Mouse (Mus musculus) liver, postnatal 0 days (tissue): Measurements from ENCODE around the gene Slc35c2. TPM values are rescaled to one million over a fixed set of nuclear protein-coding genes. Genes with fewer than 3 reads are reported as not detected.

ENCODE experiments used
- ATAC-seq: fragments of 200-750 bp; cut with Nextera tagmentation; 2 replicates; pipeline ENCODE4 v1.8.0; 2017; ENCODE audit warnings: mild to moderate bottlenecking, moderate library complexity
- DNase-seq: peaks from one replicate; pipeline ENCODE4 v3.0.0-alpha.2; 2016
- H3K27ac ChIP-seq: fragments of 300-500 bp; sonication (generic); 2 replicates; pipeline ENCODE4 v1.5.1; 2014; ENCODE audit warnings: antibody characterized with exemption, moderate library complexity, mild to moderate bottlenecking, low read depth
- H3K27me3 ChIP-seq: fragments of 300-500 bp; sonication (generic); 2 replicates; pipeline ENCODE4 v1.6.1; 2014; ENCODE audit warnings: low read length, control low read depth, mixed read lengths; ENCODE audit not compliant: insufficient read depth
- H3K36me3 ChIP-seq: fragments of 300-500 bp; sonication (generic); replicated peaks from 2 replicates; pipeline ENCODE4 v1.6.1; 2014; ENCODE audit warnings: mild to moderate bottlenecking, control low read depth, low read length, moderate library complexity, mixed read lengths; ENCODE audit not compliant: insufficient read depth
- H3K4me1 ChIP-seq: fragments of 300-500 bp; sonication (generic); 2 replicates; pipeline ENCODE4 v1.6.1; 2014; ENCODE audit warnings: antibody characterized with exemption, mild to moderate bottlenecking, control low read depth; ENCODE audit not compliant: insufficient read depth
- H3K4me2 ChIP-seq: fragments of 300-500 bp; sonication (generic); 2 replicates; pipeline ENCODE4 v1.6.1; 2014; ENCODE audit warnings: low read depth, mild to moderate bottlenecking, low read length, moderate library complexity, mixed read lengths
- H3K4me3 ChIP-seq: fragments of 300-500 bp; sonication (generic); 2 replicates; pipeline ENCODE4 v1.5.1; 2014; ENCODE audit warnings: low read depth, low read length
- H3K9ac ChIP-seq: fragments of 300-500 bp; sonication (generic); replicated peaks from 2 replicates; pipeline ENCODE4 v1.6.1; 2014; ENCODE audit warnings: mild to moderate bottlenecking, moderate library complexity
- H3K9me3 ChIP-seq: fragments of 300-500 bp; sonication (generic); 2 replicates; pipeline ENCODE4 v1.6.1; 2016; ENCODE audit warnings: mild to moderate bottlenecking, control low read depth, low read length, mixed read lengths
- CTCF ChIP-seq: sonication (generic); IDR thresholded peaks from 2 replicates; pipeline ENCODE4 v1.5.1; 2016; ENCODE audit warnings: antibody characterized with exemption, low read depth
- EP300 ChIP-seq: IDR thresholded peaks from 2 replicates; pipeline ENCODE4 v1.6.1; 2016; ENCODE audit warnings: antibody characterized with exemption, low read depth, mild to moderate bottlenecking
- WGBS: fragments of 180-500 bp; shearing (Covaris S2); extraction: QIAGEN DNeasy Blood & Tissue Kit; methylation state at CpG from one replicate; pipeline ENCODE4 v1.1.7; 2014; ENCODE audit not compliant: insufficient replicate concordance; 5-methylcytosine and 5-hydroxymethylcytosine counted together
- polyA plus RNA-seq: library from polyadenylated mRNA; unstranded; fragments of >200 nt; fragmentation: Nextera tagmentation; extraction: Ambion mirVana; gene quantifications from 2 replicates; pipeline ENCODE4 v1.2.1, GENCODE M21; 2015

The Slc35c2 gene
- polyA plus RNA-seq, 1 experiment from 2014 or later, result 30.5 TPM

DNA sequence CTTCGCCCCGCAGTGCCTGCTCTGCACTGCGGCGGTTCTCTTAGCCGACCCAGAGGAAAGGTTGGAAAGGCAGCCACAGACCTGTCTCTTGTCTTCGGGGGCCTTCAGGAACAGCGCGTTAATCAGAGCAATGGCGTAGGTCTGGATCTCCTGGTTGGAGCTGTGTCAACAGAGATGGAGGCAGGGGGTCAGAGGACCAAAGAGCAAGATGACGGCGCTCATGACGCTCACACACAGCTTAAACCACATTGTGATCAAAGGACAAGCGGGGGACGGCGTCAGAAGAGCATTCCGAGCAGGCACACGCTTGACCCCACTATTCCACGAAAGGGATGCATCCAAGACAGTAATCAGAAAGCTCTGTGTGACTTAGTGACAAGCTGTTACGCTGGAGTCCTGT, 17.1 kb upstream of the Slc35c2 start:
- Histone ChIP-seq H3K4me2 (peak overlapping the region; percentile 22), H3K36me3 (peaks cover 35% of the 10 kb centered on the region), H3K27me3 (no peaks in the 10 kb centered on the region), H3K9ac (no peak overlapping the region), H3K4me3 (no peak overlapping the region), H3K4me1 (peaks cover 3% of the 10 kb centered on the region), H3K9me3 (no peaks in the 10 kb centered on the region), H3K27ac (peak overlapping the region; percentile 65)
- peak; percentile 71 for ATAC-seq
- WGBS, result 74% methylated on average over 19 of the region's 19 CpGs
- TF ChIP-seq EP300 (no peak), CTCF (no peak)
- DNase-seq, result no peak

DNA sequence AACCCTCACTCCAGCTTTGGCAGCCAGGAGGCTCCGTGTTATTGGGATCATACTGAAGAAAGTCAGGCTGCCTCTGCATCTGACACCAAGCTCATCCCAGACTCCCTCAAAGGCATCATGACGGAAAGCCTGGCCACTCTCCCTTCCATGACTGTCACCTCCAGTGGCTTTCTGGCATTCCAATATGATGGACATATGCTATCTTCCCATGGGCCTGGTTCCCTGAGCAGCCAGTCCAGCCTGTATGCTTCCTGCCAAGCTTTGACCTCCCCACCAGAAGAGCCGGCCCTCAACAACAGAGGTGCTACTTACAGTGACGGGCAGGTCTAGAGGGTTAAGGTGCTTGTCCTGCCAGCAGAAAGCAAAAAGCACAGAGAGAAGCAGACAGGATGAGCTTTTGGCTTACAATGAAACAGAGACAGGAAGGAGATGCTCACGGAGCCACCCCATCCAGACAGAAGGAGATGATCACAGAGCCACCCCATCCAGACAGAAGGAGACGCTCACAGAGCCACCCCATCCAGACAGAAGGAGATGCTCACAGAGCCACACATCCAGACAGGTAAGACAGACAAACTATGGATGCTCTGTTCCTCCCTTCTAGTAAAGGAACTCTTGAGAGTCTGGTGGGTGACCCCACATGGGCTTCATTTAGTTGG, 15.8 kb upstream of the Slc35c2 start:
- no peak for DNase-seq
- Histone ChIP-seq H3K4me3 (no peak overlapping the region), H3K9ac (no peak overlapping the region), H3K4me1 (peaks cover 3% of the 10 kb centered on the region), H3K27me3 (no peaks in the 10 kb centered on the region), H3K27ac (no peak overlapping the region), H3K36me3 (peaks cover 31% of the 10 kb centered on the region), H3K4me2 (no peak overlapping the region), H3K9me3 (no peaks in the 10 kb centered on the region)
- no peak for ATAC-seq
- WGBS, result 88% methylated on average over 6 of the region's 6 CpGs
- TF ChIP-seq CTCF (no peak), EP300 (no peak)

DNA sequence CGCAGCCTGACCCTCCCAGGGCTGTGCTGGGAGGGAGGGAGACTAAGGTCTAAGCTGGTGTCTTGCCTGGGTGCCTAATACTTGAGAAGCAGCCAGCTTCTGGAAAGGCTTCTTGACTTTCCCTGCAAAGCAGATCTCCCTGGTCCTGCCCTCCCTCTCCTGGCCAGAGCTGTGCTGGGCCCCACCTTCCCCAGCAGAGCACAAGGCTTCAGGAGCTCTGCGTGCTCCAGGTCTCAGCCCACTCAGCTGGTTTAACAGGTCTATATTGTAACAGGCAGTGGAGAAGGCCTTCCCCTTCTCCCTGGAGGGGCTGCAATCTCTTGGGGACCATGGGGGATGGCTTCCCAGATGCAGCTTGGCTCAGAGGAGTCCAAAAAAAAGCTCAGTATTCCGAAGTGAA, 13.7 kb upstream of the Slc35c2 start:
- 78% methylated on average over 3 of the region's 3 CpGs for WGBS
- DNase-seq, result no peak
- H3K9ac ChIP-seq, result no peak overlapping the region

DNA sequence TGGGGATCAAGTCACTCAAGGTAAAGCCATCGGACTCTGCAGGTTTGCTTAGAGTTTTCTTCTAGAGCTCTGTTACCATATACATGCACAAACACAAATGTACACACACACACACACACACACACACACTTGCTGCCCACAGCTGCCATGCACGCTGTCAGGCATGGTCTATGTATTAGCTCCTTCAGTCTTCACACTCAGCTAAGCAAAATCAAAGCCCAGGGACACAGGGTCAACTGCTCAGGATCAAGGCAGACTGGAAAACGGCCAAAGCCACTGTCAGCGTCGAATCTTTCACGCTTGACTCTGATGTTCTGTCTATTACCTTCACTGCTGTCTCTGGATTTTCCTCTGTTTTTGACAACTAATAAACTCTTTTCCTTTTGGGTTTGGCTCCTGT, 13.2 kb upstream of the Slc35c2 start:
- H3K9ac ChIP-seq, result no peak overlapping the region
- H3K27ac ChIP-seq, result no peak overlapping the region
- no peak for TF ChIP-seq CTCF
- TF ChIP-seq EP300, result no peak
- H3K4me3 ChIP-seq, result no peak overlapping the region
- peaks cover 3% of the 10 kb centered on the region for H3K4me1 ChIP-seq
- H3K4me2 ChIP-seq, result no peak overlapping the region
- WGBS, result 88% methylated on average over 6 of the region's 6 CpGs
- no peaks in the 10 kb centered on the region for H3K27me3 ChIP-seq
- H3K9me3 ChIP-seq, result no peaks in the 10 kb centered on the region
- peaks cover 34% of the 10 kb centered on the region for H3K36me3 ChIP-seq
- no peak for DNase-seq
- no peak for ATAC-seq

More for the DNA sequence above, 13.7 kb upstream of the Slc35c2 start:
- H3K27me3 ChIP-seq, result no peaks in the 10 kb centered on the region
- no peak overlapping the region for H3K4me2 ChIP-seq
- ATAC-seq, result no peak
- no peak overlapping the region for H3K27ac ChIP-seq
- peaks cover 30% of the 10 kb centered on the region for H3K36me3 ChIP-seq
- no peaks in the 10 kb centered on the region for H3K9me3 ChIP-seq
- TF ChIP-seq EP300 (no peak), CTCF (no peak)
- H3K4me1 ChIP-seq, result peaks cover 3% of the 10 kb centered on the region
- no peak overlapping the region for H3K4me3 ChIP-seq

DNA sequence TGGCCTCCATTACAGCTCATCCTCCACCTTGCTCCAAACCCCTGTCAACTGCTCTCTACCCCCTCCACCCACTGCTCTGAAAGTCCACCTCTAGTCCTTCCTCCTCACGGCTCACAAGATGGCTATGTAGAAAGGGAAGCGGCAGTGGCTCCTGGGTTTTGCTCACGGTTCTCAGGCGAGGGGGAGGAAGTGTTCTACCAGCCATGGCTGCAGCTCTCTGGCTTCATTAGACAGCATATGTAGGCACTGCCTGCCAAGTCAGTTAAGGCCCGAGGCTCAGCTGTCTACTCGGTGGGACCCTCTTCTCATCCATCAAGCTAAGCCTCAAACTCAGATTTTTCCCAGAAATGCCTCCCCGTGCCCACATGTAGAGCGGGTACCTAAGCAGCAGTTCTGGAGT, 12.8 kb upstream of the Slc35c2 start:
- no peaks in the 10 kb centered on the region for H3K9me3 ChIP-seq
- H3K36me3 ChIP-seq, result peaks cover 38% of the 10 kb centered on the region
- no peak overlapping the region for H3K9ac ChIP-seq
- TF ChIP-seq CTCF (no peak), EP300 (no peak)
- ATAC-seq (no peak), DNase-seq (no peak)
- H3K4me1 ChIP-seq, result peaks cover 3% of the 10 kb centered on the region; the same call in 1 of the 2 replicates
- no peaks in the 10 kb centered on the region for H3K27me3 ChIP-seq
- H3K4me2 ChIP-seq, result no peak overlapping the region
- no peak overlapping the region for H3K27ac ChIP-seq
- WGBS, result 66% methylated on average over 8 of the region's 8 CpGs
- H3K4me3 ChIP-seq, result no peak overlapping the region

DNA sequence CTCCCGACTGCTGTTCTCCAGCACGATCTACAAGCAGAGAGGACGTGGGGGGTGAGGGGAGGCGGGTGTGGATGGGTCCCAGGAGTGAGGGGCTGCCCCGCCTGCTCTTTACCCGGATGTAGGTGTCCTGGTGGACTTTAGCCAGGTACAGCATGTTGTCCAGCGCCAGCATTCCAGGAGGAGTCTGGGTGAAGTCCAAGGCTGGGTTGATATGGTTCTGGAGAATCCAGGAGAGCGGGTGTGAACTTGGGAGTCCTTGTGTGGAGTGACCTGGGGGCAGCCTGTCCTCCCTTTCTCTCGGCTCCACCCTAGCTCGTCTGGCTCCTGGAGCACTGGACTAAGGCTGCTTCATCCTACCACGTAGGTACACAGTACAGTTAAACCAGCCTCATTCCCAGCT, 9.8 kb upstream of the Slc35c2 start:
- no peak for DNase-seq
- no peak for TF ChIP-seq CTCF

More for the DNA sequence above, 9.8 kb upstream of the Slc35c2 start:
- no peak overlapping the region for H3K4me2 ChIP-seq
- H3K36me3 ChIP-seq, result peaks cover 49% of the 10 kb centered on the region
- no peak overlapping the region for H3K9ac ChIP-seq
- no peaks in the 10 kb centered on the region; the same call in 1 of the 2 replicates for H3K4me1 ChIP-seq
- no peak overlapping the region for H3K4me3 ChIP-seq
- WGBS, result 70% methylated on average over 11 of the region's 11 CpGs
- no peaks in the 10 kb centered on the region for H3K27me3 ChIP-seq
- H3K27ac ChIP-seq, result no peak overlapping the region
- no peaks in the 10 kb centered on the region for H3K9me3 ChIP-seq
- peak; percentile 50 for ATAC-seq
